Mouse (Mus musculus): ENCODE data around the gene Grb2.

GRCm38 (mm10) chr11:115635041-115635440 lies 73.4 kb downstream of the Grb2 start:
- no peak for TF ChIP-seq CTCF (IDR thresholded peaks at IDR 0.05)
- TF ChIP-seq POLR2A (IDR thresholded peaks at IDR 0.05; ENCODE audit: insufficient read depth, low read depth, low read length) = no peak
- TF ChIP-seq EP300 (IDR thresholded peaks at IDR 0.05; ENCODE audit: insufficient read depth, low read depth, low read length) = no peak
